Mouse (Mus musculus) ES-Bruce4 (cell line): ENCODE data around the gene Thrap3.

Experiments
- EP300 ChIP-seq: IDR thresholded peaks from 2 replicates; pipeline ENCODE4 v1.6.1; 2011; ENCODE audit warnings: low read depth, low read length; ENCODE audit not compliant: insufficient read depth
- POLR2A ChIP-seq: IDR thresholded peaks from one replicate; pipeline ENCODE4 v1.8.1; 2011; ENCODE audit warnings: low read length; ENCODE audit not compliant: insufficient read depth

DNA sequence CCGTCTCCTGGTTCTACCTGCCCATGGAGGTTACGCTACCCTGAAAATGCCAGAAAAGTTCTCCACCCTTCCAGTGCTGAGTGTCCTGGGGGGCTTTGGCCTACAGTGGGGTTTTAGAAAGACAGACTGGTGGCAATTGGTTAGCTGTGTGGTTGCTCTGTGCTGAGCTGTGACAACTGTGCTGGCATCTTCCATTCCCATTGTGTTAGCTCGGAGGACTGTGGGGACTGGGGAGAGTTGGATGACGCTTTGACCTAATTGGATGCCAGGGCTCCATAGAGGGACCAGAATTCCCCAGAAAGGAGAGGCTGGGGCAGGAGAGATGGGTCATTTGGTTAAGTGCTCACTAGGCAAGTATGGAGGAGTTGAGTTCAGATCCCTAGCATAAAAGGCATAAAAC lies 68.3 kb downstream of the Thrap3 start:
- TF ChIP-seq EP300, result no peak
- TF ChIP-seq POLR2A, result no peak
